Mouse (Mus musculus) liver, embryonic 15.5 days (tissue): ENCODE measurements at regions not wholly inside any gene's neighbourhood (a gene's known extent, or its start where the extent isn't known, plus 50 kb on each side); places are given as distances from the start of the nearest gene placed in this dataset.
A peak's percentile ranks its signal among the peaks of the same experiment; 100 is the strongest.

Experiments used
- ATAC-seq: fragments of 200-750 bp; cut with Nextera tagmentation; 2 replicates; pipeline ENCODE4 v1.8.0; 2017; ENCODE audit warnings: moderate number of reproducible peaks, mild to moderate bottlenecking, moderate library complexity; ENCODE audit not compliant: insufficient read depth
- H3K27ac ChIP-seq: fragments of 300-500 bp; sonication (generic); replicated peaks from 2 replicates; pipeline ENCODE4 v1.5.1; 2015; ENCODE audit warnings: mild to moderate bottlenecking, inconsistent platforms
- H3K27me3 ChIP-seq: fragments of 300-500 bp; sonication (generic); 2 replicates; pipeline ENCODE4 v1.6.1; 2015; ENCODE audit warnings: mild to moderate bottlenecking, inconsistent platforms
- H3K36me3 ChIP-seq: fragments of 300-500 bp; sonication (generic); replicated peaks from 2 replicates; pipeline ENCODE4 v1.6.1; 2015; ENCODE audit warnings: moderate library complexity, mild to moderate bottlenecking, inconsistent platforms
- H3K4me1 ChIP-seq: fragments of 300-500 bp; sonication (generic); replicated peaks from 2 replicates; pipeline ENCODE4 v1.6.1; 2015; ENCODE audit warnings: inconsistent platforms
- H3K4me2 ChIP-seq: fragments of 300-500 bp; sonication (generic); 2 replicates; pipeline ENCODE4 v1.6.1; 2015; ENCODE audit warnings: moderate library complexity, mild to moderate bottlenecking, inconsistent platforms
- H3K4me3 ChIP-seq: fragments of 300-500 bp; sonication (generic); replicated peaks from 2 replicates; pipeline ENCODE4 v1.5.1; 2015; ENCODE audit warnings: mild to moderate bottlenecking, inconsistent platforms
- H3K9ac ChIP-seq: fragments of 300-500 bp; sonication (generic); 2 replicates; pipeline ENCODE4 v1.6.1; 2015; ENCODE audit warnings: moderate library complexity, mild to moderate bottlenecking, inconsistent platforms
- H3K9me3 ChIP-seq: fragments of 300-500 bp; sonication (generic); replicated peaks from 2 replicates; pipeline ENCODE4 v1.6.1; 2016; ENCODE audit warnings: inconsistent platforms
- WGBS: fragments of 180-500 bp; shearing (Covaris S2); methylation state at CpG from one replicate; pipeline ENCODE4 v1.1.7; 2015; ENCODE audit warnings: mixed read lengths; ENCODE audit not compliant: insufficient replicate concordance; 5-methylcytosine and 5-hydroxymethylcytosine counted together

DNA sequence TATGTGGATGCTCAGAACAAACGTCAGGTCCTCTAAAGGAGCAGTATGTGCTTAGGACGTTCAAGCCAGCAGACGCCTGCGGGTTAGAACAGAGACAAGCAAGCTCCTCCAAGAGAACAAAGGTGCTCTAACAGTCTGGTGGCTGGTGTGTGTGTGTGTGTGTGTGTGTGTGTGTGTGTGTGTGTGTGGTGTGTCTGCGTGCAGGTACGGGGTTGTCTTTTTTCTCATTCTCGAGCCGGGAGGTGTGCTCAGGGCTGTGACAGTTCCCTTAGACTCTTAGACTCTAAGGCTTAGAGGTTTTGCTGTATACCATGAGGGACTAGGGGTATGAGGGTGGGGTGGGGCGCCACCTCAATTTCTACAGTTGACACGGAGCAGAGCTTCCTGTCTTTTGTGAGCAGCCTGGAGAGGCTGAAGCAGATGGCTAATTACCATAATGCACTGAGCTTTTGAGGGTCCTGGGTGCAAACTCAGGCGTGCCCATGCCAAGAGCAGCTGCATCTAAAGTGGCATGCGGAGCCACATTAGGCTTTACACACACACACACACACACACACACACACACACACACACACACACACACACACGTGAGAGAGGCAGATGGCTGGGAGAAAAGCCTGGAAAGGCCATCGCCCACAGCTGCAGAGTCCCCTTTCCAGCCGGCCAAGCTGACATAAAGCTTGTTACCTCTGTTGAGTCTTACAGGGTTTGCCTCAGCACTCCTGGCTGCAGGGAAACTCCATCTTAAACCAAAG lies 124.1 kb upstream of the Foxn2 start:
- no peaks in the 10 kb centered on the region for H3K27me3 ChIP-seq
- H3K9me3 ChIP-seq = no peaks in the 10 kb centered on the region
- no peak overlapping the region for H3K27ac ChIP-seq
- H3K4me1 ChIP-seq = no peaks in the 10 kb centered on the region
- H3K4me3 ChIP-seq = no peak overlapping the region
- H3K4me2 ChIP-seq = no peak overlapping the region
- WGBS = 58% methylated on average over 15 of the region's 15 CpGs
- ATAC-seq = no peak
- H3K36me3 ChIP-seq = no peaks in the 10 kb centered on the region
- H3K9ac ChIP-seq = no peak overlapping the region

DNA sequence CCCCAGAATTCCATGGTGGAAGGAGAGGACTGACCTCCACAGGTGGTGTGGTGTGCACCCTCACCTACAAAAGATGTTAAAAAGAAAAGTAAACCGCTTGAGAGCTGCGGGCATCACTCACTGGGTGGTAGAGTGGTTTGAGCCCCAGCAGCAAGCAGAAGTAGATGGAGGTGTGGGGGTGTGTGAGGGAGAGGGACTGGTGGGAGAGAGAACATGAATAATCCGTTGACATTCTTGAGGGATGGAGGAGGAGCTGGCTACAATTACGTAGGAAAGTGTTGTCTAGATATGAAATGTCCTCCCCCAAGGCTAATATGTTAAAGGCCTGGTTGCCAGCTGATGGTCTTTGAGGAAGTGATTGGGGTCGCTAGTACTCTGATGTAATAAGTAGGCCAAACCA lies 123.2 kb upstream of the Foxn2 start:
- Histone ChIP-seq H3K9me3 (no peaks in the 10 kb centered on the region), H3K36me3 (no peaks in the 10 kb centered on the region), H3K27me3 (no peaks in the 10 kb centered on the region), H3K27ac (no peak overlapping the region), H3K9ac (no peak overlapping the region), H3K4me3 (no peak overlapping the region), H3K4me1 (no peaks in the 10 kb centered on the region), H3K4me2 (no peak overlapping the region)
- WGBS = 60% methylated on average over 5 of the region's 5 CpGs
- ATAC-seq = no peak

DNA sequence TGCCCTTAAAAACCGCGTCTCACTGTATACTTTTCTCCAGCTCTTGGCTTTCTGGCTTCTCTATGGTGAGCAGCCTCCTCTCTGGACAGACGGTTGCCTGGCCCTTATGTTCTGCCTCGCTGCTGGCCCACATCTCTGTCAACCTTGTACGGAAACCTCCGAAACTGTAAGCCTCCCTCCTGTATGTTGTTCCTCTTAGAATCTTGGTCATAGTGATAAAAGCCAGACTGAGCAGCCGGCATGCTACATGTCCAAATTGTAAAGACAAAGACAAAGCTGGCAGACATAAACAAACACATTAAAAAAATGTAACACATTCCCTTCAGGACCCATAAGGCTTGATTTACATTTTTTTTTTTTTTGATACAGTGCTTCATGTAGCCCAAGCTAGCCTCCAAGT lies 122.7 kb upstream of the Foxn2 start:
- Histone ChIP-seq H3K27me3 (no peaks in the 10 kb centered on the region), H3K4me3 (no peak overlapping the region), H3K36me3 (no peaks in the 10 kb centered on the region), H3K27ac (no peak overlapping the region), H3K4me1 (no peaks in the 10 kb centered on the region), H3K9ac (no peak overlapping the region), H3K4me2 (no peak overlapping the region), H3K9me3 (no peaks in the 10 kb centered on the region)
- 68% methylated on average over 7 of the region's 7 CpGs for WGBS
- ATAC-seq = no peak

DNA sequence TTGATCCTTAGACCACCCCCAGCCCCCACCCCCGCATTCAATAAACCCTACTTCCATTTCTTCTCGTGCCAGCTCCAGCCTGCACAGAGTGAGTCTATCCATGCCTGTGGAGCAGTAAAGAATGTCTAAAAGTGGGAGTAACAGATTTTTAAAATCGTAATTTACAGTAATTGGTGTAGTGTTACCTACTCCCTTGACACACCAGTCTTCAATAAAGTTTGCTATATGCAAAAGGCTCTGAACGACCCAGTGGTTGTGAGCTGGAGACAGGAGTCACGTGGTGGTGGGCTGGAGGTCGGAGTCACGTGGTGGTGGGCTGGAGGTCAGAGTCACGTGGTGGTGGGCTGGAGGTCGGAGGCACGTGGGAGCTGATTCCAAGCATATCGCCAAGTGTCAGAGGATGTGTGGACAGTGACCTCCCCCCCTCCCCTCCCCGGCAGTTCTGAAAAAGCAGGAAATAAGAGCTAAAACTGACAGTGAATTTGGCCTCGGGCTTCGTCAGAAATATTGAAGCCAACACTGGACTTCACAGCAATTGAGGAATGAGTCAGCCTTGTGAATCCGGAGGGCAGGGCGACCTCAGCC lies 122.2 kb upstream of the Foxn2 start:
- H3K4me3 ChIP-seq = no peak overlapping the region
- H3K9ac ChIP-seq = no peak overlapping the region
- no peak overlapping the region for H3K4me2 ChIP-seq
- H3K27ac ChIP-seq = no peak overlapping the region
- 65% methylated on average over 16 of the region's 16 CpGs for WGBS
- no peaks in the 10 kb centered on the region for H3K36me3 ChIP-seq
- no peaks in the 10 kb centered on the region for H3K27me3 ChIP-seq
- no peaks in the 10 kb centered on the region for H3K4me1 ChIP-seq
- no peak for ATAC-seq
- H3K9me3 ChIP-seq = no peaks in the 10 kb centered on the region

DNA sequence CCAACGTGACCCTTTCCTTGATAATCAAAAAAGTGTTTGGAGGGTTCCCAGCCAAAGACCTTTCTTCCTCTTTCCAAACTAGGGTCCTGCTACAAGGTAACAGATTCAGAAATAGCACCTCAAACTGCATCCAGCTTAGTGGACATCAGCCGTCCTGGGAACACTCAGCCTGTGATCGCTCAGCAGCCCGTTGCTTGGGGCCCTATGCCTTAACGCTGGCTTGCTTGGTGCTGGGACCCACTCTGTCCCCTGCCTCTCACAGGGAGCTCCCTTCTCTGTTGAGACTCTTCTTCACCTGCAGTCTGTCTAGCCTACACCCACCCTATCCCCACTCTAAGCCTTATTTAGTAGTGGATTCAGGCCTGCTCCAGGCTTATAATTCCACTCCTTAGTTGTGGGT lies 121.6 kb upstream of the Foxn2 start:
- H3K4me1 ChIP-seq = no peaks in the 10 kb centered on the region
- 59% methylated on average over 5 of the region's 5 CpGs for WGBS
- H3K36me3 ChIP-seq = no peaks in the 10 kb centered on the region
- H3K27me3 ChIP-seq = no peaks in the 10 kb centered on the region
- H3K4me3 ChIP-seq = no peak overlapping the region
- ATAC-seq = no peak
- no peak overlapping the region for H3K9ac ChIP-seq
- H3K27ac ChIP-seq = no peak overlapping the region
- H3K9me3 ChIP-seq = no peaks in the 10 kb centered on the region
- H3K4me2 ChIP-seq = no peak overlapping the region

DNA sequence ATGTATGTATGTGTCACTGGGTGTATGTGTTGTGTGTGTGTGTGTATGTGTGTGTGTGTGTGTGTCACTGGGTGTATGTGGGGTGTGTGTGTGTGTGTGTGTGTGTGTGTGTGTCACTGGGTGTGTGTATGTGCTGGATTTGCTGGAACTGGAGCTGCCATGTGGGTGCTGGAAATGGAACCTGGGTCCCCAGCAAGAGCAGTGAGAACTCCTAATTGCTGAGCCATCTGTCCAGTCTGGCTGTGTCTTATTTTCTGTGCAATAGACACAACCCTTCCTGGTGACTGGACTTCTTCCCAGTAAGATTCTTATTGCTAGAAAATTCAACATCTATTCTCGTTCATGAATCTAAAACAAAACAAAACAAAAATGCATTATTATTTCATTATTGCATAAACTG lies 119.8 kb upstream of the Foxn2 start:
- no peak for ATAC-seq
- H3K4me2 ChIP-seq = no peak overlapping the region
- H3K4me1 ChIP-seq = 0 out of 2 replicates have a peak, but pooled peaks cover under 1% of the 10 kb centered on the region
- no peak overlapping the region for H3K27ac ChIP-seq
- H3K9me3 ChIP-seq = no peaks in the 10 kb centered on the region
- WGBS = 57% methylated on average over 1 of the region's 1 CpGs
- no peaks in the 10 kb centered on the region for H3K27me3 ChIP-seq
- no peaks in the 10 kb centered on the region for H3K36me3 ChIP-seq
- no peak overlapping the region for H3K9ac ChIP-seq
- no peak overlapping the region for H3K4me3 ChIP-seq

DNA sequence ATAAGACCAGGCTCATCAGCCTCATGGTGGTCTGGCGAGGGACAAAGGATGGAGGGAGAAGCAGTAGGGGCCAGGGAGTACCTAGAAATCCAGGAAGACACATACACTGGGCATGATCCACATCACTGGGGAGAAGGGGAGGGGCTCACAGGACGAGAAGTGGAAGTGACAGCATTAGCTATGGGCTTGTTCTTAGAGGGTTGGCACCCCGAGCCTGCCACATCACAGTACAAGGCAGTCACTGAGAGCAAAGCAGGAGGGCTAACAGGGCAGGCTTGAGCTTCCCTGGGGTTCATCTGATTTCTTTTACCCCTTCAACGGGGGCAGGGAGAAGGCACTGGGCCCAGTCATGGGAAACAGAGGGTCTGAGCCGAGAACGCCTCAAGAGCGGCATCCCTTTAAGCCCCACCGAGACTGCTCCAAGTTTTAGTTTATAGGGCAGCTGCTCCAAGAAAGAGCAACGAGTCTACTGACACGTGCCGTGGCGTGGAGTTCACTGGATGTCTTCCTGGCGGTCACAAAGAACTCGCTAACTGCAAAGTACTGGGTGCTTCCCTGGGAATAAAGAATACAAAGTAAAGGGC lies 115.1 kb upstream of the Foxn2 start:
- no peak for ATAC-seq
- WGBS = 52% methylated on average over 14 of the region's 14 CpGs

DNA sequence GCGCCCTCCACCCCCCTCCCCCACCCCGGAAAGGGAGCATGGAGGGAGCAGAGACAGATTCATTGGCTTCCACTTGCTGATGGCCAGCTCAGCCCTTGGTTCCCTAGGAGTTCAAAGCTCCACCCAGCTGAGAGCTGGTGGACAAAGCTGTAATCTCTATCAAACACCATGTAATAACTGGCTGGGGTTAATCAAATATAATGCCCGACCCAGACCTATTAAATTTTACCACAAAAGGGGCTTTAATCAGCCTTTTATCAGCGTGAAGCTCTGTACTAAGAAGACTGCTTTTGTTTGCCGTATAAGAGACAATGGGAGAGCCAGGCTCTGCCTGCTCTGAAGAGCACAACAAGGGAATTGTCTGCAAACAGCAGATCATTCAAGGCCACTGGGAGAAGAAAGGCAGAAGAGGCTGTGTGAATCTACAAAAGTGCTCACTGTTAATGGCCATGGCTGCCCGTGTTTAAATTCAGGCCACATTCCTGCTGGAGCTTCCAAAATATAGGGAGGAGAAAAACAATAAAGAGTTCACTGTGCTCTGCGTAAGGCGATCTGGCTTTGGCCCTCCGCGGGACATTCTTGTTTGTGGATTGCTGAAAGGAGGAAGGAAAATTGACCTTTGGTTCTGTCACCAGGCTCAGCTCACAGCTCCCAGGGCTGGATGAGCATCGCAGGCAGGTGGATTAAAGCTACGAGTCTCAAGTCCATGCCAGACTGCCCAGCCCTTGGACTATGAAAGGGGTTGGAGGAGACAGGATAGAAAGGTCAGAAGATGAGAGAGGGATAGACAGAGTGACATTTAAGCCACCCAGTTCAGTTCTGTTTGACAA lies 114.4 kb upstream of the Foxn2 start:
- 0 out of 2 replicates have a peak, but pooled peaks cover 4% of the 10 kb centered on the region for H3K9me3 ChIP-seq
- H3K27ac ChIP-seq = no peak overlapping the region
- H3K4me1 ChIP-seq = 0 out of 2 replicates have a peak, but pooled peaks cover 13% of the 10 kb centered on the region
- ATAC-seq = peak; percentile 62; the same call in 1 of the 2 replicates
- no peak overlapping the region for H3K4me2 ChIP-seq
- H3K36me3 ChIP-seq = no peaks in the 10 kb centered on the region
- no peaks in the 10 kb centered on the region for H3K27me3 ChIP-seq
- H3K9ac ChIP-seq = no peak overlapping the region
- no peak overlapping the region for H3K4me3 ChIP-seq
- 46% methylated on average over 12 of the region's 12 CpGs for WGBS

More for the DNA sequence above, 115.1 kb upstream of the Foxn2 start:
- no peak overlapping the region for H3K27ac ChIP-seq
- H3K4me3 ChIP-seq = no peak overlapping the region
- H3K9me3 ChIP-seq = 0 out of 2 replicates have a peak, but pooled peaks cover 3% of the 10 kb centered on the region
- H3K27me3 ChIP-seq = no peaks in the 10 kb centered on the region
- no peak overlapping the region for H3K9ac ChIP-seq
- no peaks in the 10 kb centered on the region for H3K36me3 ChIP-seq
- no peak overlapping the region for H3K4me2 ChIP-seq
- H3K4me1 ChIP-seq = 0 out of 2 replicates have a peak, but pooled peaks cover 13% of the 10 kb centered on the region

DNA sequence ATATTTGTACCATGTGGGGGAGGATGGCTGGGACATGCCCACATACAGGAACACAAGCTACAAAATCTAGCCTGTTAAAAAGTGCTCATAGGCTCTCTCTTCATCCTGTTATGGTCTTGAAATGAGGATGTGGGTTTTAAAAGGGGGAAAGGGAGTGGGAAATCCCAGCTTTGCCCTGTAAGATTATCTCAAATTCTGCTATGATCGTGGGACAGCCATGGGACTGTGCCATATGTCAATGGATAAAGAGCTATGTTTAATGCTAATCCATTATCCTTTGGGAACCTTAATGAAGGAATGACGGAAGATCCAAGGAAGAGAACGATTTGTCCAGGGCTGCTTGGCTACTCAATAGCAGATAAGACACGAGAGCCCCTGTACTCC lies 113.8 kb upstream of the Foxn2 start:
- Histone ChIP-seq H3K27me3 (no peaks in the 10 kb centered on the region), H3K9me3 (0 out of 2 replicates have a peak, but pooled peaks cover 4% of the 10 kb centered on the region), H3K4me1 (0 out of 2 replicates have a peak, but pooled peaks cover 13% of the 10 kb centered on the region), H3K4me3 (no peak overlapping the region), H3K9ac (no peak overlapping the region), H3K4me2 (no peak overlapping the region), H3K27ac (no peak overlapping the region), H3K36me3 (no peaks in the 10 kb centered on the region)
- 59% methylated on average over 4 of the region's 4 CpGs for WGBS
- ATAC-seq = no peak

DNA sequence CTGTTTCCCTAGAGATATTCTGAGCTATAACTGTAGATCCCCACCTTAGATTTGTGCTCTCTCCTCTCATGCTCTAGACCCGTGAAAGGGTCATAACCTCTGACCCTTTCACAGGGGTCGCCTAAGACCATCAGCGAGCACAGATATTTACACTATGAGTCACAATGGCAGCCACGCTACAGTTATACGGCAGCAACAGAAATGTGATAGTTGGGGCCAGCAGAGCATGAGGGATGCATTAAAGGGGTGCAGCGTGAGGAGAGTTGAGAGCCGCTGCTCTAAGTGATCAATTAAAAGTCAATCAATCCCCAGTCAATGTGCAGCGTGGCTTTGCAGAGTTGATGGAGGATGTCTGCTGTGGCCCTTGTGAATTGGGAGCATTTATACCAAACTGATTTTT lies 112.7 kb upstream of the Foxn2 start:
- no peak overlapping the region for H3K27ac ChIP-seq
- H3K9ac ChIP-seq = no peak overlapping the region
- 0 out of 2 replicates have a peak, but pooled peaks cover 4% of the 10 kb centered on the region for H3K9me3 ChIP-seq
- H3K27me3 ChIP-seq = no peaks in the 10 kb centered on the region
- no peaks in the 10 kb centered on the region for H3K36me3 ChIP-seq
- ATAC-seq = no peak
- H3K4me3 ChIP-seq = no peak overlapping the region
- H3K4me2 ChIP-seq = no peak overlapping the region
- 51% methylated on average over 8 of the region's 8 CpGs for WGBS
- 0 out of 2 replicates have a peak, but pooled peaks cover 13% of the 10 kb centered on the region for H3K4me1 ChIP-seq

DNA sequence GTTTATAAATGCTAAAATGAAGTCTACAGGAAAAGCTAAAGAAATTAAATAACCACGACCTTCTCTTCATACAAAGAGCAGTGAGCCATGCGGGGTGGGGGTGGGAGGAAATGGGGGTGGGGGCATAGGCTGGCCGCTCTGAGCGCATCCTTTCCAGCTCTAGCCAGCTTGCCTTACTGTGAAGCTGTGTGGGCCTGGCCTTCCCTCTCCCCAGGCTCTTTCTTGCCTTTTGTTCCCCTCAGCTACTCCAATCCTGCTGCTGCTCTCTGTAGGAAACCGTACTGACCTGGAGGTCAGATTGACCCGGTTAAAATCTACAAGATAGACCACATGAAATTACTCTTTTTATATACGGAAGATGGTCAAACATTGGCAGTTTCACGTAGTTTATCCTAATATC lies 111.7 kb upstream of the Foxn2 start:
- no peak overlapping the region for H3K4me3 ChIP-seq
- no peak overlapping the region for H3K4me2 ChIP-seq
- H3K27ac ChIP-seq = no peak overlapping the region
- H3K27me3 ChIP-seq = no peaks in the 10 kb centered on the region
- H3K36me3 ChIP-seq = no peaks in the 10 kb centered on the region
- H3K9ac ChIP-seq = no peak overlapping the region
- 0 out of 2 replicates have a peak, but pooled peaks cover 4% of the 10 kb centered on the region for H3K9me3 ChIP-seq
- WGBS = 38% methylated on average over 8 of the region's 8 CpGs
- H3K4me1 ChIP-seq = 0 out of 2 replicates have a peak, but pooled peaks cover 13% of the 10 kb centered on the region
- no peak for ATAC-seq
